Mouse (Mus musculus) heart, adult 8-10 months (tissue): ENCODE measurements around the gene Pafah1b1. TPM values are rescaled to one million over a fixed set of nuclear protein-coding genes. Genes with fewer than 3 reads are reported as not detected.

Experiments used
- DNase-seq: peaks from one replicate; pipeline ENCODE4 v3.0.0; 2022; ENCODE audit warnings: low spot score
- total RNA-seq, 4 experiments: library from RNA; stranded (reverse); gene quantifications; 2 replicates each; pipeline ENCODE4 v1.2.4; 2022

Gene Pafah1b1
- total RNA-seq, 4 experiments from 2014 or later, result 183 to 223 (median 209) TPM

GRCm38 (mm10) chr11:74664279-74664678 is 60.2 kb downstream of the Pafah1b1 start:
- no peak for DNase-seq

GRCm38 (mm10) chr11:74662221-74662620 is 62.2 kb downstream of the Pafah1b1 start:
- no peak for DNase-seq

- DNase-seq, result no peak
Measured at GRCm38 (mm10) chr11:74661641-74662040, 62.8 kb downstream of the Pafah1b1 start.

- no peak for DNase-seq
Measured at GRCm38 (mm10) chr11:74660336-74660735, 64.1 kb downstream of the Pafah1b1 start.

GRCm38 (mm10) chr11:74655941-74656340 is 68.5 kb downstream of the Pafah1b1 start:
- DNase-seq, result no peak

- DNase-seq, result no peak
Measured at GRCm38 (mm10) chr11:74653385-74653784, 71.1 kb downstream of the Pafah1b1 start.

GRCm38 (mm10) chr11:74652791-74653191 is 71.7 kb downstream of the Pafah1b1 start:
- DNase-seq, result peak; percentile 51

GRCm38 (mm10) chr11:74650576-74651100 is 73.8 kb downstream of the Pafah1b1 start:
- no peak for DNase-seq

GRCm38 (mm10) chr11:74649647-74650551 is 74.6 kb downstream of the Pafah1b1 start:
- no peak for DNase-seq

- DNase-seq, result peak; percentile 99
Measured at GRCm38 (mm10) chr11:74649095-74649646, 75.3 kb downstream of the Pafah1b1 start, which contains the start of gene Cluh. TSS of gene Cluh (plus strand) at chr11:74649495.

GRCm38 (mm10) chr11:74648676-74649075 is 75.8 kb downstream of the Pafah1b1 start:
- DNase-seq, result no peak

- DNase-seq, result no peak
Measured at GRCm38 (mm10) chr11:74647966-74648365, 76.5 kb downstream of the Pafah1b1 start.

- no peak for DNase-seq
Measured at GRCm38 (mm10) chr11:74639628-74640027, 84.8 kb downstream of the Pafah1b1 start.

- DNase-seq, result no peak
Measured at GRCm38 (mm10) chr11:74638791-74639411, 85.6 kb downstream of the Pafah1b1 start.

GRCm38 (mm10) chr11:74637971-74638790 is 86.3 kb downstream of the Pafah1b1 start:
- peak; percentile 72 for DNase-seq

- no peak for DNase-seq
Measured at GRCm38 (mm10) chr11:74637486-74637885, 87.0 kb downstream of the Pafah1b1 start.

GRCm38 (mm10) chr11:74634490-74635275 is 89.8 kb downstream of the Pafah1b1 start:
- DNase-seq, result peak; percentile 77

GRCm38 (mm10) chr11:74631880-74632789 is 92.3 kb downstream of the Pafah1b1 start:
- DNase-seq, result no peak

GRCm38 (mm10) chr11:74627481-74627880 is 97.0 kb downstream of the Pafah1b1 start:
- DNase-seq, result no peak
